Mouse (Mus musculus) lung, postnatal 10 days (tissue): ENCODE results near the gene Rchy1.
"Not testable (repeated sequence)": the region's sequence is repeated elsewhere in the genome, so short reads cannot be mapped to it uniquely, and the experiment has no call there.

ENCODE experiments used
- DNase-seq: peaks from one replicate; pipeline ENCODE4 v3.0.0; 2021

Gene Rchy1

DNA sequence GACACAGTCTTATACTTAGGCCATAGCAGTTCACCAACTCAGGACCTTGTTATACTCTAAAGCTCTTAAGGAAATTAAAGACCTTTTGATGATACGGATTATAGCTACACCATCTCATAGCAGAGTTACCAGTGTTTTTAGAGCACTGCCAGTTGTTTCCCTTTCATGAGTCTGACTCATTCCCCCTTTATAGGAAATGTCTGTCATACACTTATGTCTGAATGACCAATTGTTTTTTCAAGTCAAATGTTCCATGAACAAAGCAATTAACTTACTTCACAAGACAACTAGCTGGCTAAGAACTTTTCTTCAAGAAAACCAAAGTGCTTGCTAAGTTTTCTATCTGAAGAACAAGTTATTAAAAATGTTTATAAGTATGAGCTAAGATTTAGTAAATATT lies 2.9 kb downstream of the Rchy1 start:
- DNase-seq: no peak

DNA sequence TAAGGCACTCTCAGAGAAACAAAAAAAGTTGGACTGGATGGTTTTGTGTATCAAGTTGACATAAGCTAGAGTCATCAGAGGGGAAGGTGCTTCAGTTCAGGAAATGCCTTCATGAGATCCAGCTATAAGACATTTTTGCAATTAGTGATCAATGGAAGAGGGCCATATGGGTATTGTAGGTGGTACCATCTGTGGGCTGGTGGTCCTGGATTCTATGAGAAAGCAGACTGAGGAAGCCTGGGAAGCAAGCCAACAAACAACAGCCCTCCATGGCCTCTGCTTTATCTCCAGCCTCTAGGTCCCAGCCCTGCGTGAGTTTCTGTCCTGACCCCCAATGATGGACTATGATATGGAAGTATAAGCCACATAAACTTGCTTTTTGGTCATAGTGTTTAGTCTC lies 3.8 kb downstream of the Rchy1 start:
- no peak for DNase-seq

DNA sequence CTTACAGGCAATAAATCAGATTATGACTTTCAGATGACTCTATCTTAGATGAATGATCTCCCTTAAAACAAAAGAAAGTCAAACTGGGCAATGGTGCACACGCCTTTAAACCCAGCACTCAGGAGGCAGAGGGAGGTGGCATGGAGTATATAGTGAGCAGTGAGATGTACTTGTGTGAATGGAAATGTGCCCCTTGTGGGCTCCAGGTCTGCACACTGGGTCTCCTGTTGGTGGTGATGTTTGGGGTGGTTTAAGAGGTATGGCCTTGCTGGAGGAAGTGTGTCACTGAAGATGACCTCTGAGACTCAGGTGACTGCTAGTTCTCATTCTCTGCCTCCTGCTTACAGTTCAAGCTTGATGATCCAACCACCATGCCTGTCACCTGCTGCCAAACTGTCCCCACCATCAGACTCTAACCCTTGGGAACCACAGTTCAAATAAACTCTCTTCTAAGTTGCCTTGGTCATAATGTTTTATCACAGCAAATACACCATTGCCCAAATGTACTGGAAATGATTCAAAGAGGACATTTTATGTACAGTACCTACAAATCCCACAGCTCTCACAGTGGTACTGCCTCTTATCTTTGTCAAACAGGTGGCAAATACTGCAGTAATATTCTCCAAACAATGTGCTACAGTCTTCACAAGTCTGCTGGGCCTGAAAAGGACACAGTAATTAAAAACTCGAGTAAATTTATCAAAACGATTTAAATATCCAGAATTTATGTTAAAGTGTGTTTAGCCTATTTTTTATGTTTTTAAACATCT lies 5.7 kb downstream of the Rchy1 start:
- DNase-seq: no peak

DNA sequence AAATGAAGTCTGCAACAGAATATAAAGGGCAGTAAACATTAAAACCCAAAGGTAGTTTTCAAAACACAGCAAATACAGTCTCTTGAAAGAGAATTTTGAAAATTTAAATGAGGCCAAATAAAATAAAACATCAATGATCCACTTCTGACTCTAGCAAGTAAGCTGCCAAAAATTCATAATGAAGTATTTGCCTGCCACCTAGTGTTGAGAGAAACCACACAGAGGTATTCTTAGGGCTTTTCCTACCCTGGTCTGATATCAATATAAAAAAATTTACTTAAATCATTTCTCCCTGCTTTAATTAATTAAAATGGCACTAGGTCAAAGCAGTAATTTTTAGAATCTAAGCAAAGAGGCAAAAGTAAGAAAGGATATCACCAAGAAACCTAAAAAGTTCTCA lies 11.5 kb downstream of the Rchy1 start:
- DNase-seq: peak; percentile 19

DNA sequence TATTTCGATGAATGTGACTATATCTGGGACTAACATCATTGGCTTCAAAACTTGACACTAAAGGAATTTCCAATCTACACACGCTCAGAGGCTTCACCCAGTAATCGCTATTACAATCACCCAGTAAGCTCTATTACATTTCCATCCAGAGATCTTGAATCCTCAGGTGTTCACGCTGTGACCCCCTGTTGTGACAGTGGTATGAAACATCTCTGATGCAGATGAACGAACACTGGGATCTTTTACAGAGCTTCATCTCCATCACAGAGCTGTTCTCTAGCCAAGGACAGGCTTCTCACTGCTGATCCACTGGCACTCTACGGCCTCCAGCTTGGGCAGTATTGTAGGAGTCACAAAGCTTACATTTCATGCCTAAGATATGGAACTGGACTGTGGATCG lies 13.4 kb downstream of the Rchy1 start:
- no peak for DNase-seq

DNA sequence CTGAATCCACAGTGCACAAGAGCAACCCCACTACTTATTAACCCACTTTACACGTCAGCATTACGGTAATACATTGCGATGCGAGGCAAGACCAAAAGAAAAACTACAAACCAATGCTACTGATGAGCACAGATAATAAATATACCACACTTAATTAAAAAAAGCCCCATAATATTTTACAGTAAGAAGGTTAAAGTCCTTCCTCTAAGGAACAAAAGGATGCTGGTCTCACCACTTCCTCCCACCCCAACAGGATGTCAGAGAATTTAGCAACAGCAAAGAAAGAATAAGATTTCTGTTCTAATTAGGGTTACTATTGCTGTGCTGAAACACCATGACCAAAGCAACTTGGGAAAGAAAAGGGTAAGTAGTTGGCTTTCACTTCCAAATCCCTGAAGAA lies 15.9 kb downstream of the Rchy1 start:
- no peak for DNase-seq

DNA sequence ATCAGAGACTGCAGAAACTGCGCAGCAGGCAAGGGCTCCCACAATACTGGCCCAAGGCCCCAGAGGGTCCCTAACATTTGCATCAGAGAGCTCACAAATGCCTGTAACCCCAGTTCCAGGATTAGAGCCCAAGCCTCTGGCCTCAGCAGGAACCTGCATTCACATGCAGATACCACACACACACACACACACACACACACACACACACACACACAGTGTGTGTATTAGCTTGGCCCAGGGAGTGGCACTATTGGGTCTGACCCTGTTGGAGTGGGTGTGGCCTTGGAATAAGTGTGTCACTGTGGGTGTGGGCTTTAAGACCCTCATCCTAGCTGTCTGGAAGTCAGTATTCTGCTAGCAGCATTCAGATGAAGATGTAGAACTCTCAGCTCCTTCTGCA lies 17.3 kb downstream of the Rchy1 start:
- not testable (repeated sequence) for DNase-seq

DNA sequence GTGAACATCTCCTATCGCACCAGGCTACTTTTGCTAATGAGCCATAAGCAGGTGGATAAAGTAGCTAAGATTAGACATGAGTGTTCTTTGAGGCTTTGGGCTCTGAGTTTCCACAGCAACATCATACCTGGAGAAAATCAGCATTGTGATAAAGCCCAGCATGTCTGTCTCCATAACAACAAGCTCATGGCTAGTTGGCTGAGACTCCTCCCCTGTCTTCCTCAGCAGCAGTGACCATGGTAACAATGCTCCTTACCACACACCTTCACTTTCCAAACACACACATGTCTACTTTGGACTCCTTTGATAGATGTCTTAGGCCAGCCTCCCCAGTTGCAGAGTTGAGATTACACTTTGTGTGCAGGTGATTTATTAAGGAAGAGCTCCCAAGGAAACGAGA lies 49.6 kb downstream of the Rchy1 start:
- no peak for DNase-seq

DNA sequence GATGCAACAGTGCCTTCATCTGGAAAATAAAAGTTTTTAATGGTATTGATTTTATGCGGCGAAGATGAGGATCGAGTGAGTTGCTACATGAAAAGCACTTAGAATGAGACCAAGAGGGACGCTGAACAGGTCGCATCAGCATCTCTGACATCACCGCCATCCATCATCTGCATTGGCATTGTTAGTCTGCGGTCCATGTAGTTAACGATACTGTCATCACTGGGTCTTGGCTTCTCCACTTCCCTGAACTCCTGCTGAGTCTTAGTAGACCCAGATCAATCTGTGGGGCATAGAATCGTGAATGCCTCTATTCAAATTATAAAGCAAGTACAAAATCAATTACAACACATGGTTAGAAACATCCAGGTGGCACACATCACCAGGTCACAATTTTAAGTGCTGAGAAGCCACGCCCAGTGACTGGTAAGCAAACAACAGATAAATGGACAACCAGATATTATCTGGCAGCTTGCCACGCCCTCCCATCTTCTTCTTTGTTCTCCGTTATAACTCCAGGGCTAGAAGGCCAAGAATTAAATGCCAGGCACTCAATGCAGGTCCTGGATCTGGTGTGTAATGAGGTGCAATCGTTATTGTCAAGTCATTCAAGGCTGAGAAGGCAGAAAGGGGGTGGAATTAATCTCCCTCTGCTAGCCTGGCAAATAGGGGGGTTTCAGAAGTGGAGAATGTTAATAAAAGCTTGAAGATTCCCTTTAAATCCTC lies 51.3 kb downstream of the Rchy1 start:
- no peak for DNase-seq

DNA sequence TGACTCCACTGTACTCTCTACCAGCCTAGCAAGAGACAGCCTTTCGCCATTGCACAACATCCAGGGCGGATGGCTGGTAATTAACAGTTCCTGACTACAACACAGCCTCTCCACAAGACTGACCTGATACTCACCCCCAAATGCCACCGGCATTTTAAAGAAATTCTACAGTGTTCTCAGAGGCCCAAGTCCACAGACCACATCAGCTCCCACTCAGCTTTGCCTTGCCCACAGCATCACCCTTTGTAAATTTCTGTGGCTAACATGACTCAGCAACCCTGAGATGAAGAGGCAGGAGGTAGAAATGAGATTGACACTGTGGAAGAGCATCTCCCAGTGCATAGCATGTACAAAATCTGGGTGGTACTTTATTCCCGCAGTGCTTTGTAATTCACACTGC lies 52.3 kb downstream of the Rchy1 start:
- no peak for DNase-seq

DNA sequence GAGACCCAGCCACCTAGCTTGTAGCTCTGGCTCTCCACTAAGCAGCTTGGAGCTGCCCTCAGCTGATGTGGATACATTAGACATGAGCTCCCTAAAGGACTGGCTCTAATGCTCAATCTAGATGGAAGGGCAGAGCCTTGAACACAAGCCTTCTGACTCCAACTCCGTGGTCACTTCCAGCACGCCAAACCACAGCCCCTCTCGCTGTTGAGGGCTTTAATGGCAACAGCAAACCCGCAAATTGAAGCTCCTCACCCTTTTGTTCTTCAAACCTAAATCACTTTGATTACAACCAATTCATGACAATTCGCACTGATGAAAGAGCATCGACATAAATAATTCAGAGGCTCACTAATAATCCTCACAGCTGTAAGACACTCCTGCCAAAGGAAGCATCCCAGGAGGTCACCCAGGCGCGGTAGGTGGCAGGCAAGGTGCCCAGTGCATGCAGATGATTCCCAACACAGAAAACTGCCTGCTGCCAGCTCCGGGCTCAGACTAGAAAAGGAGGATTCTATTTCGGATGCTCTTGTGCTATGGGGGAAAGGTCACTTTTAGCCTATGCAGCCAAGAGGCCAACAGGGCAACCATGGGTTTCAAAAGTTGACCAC lies 53.8 kb downstream of the Rchy1 start:
- DNase-seq: no peak
